Mouse (Mus musculus) liver, embryonic 14 days (tissue): ENCODE measurements around the gene Gtsf2. TPM values are rescaled to one million over a fixed set of nuclear protein-coding genes. Genes with fewer than 3 reads are reported as not detected.

ENCODE experiments used
- polyA plus RNA-seq: library from polyadenylated mRNA; depleted of rRNA; stranded (reverse); fragments of >200 nt; gene quantifications from 2 replicates; pipeline ENCODE4 v1.2.3, GENCODE M21; 2012; rRNA removed

The Gtsf2 gene
- not detected in 2 replicates for polyA plus RNA-seq

GRCm38 (mm10) chr15:103448369-103448768 lies at the start of gene Gtsf2:
TSS of gene Gtsf2 (minus strand) at chr15:103448469.

GRCm38 (mm10) chr15:103453551-103454218 lies 5.4 kb upstream of the Gtsf2 start, which contains the start of gene Nckap1l:
TSS of gene Nckap1l (plus strand) at chr15:103453794.

GRCm38 (mm10) chr15:103430241-103430640 lies 18.0 kb downstream of the Gtsf2 start, which contains the start of gene Gtsf1:
TSS of gene Gtsf1 (minus strand) at chr15:103430470.

Other genes starting within 250 kb of the Gtsf2 start
- 34.7 and 40.8 TPM in 2 replicates for gene Cbx5, start 208.7 kb downstream of the Gtsf2 start, polyA plus RNA-seq
- gene Hnrnpa1, start 208.0 kb downstream of the Gtsf2 start, polyA plus RNA-seq = 633 and 636 TPM in 2 replicates
- gene Nfe2, start 190.1 kb downstream of the Gtsf2 start, polyA plus RNA-seq = 139 and 191 TPM in 2 replicates
- 107 and 128 TPM in 2 replicates for gene Copz1, start 175.8 kb downstream of the Gtsf2 start, polyA plus RNA-seq
- gene Gpr84, start 137.9 kb downstream of the Gtsf2 start, polyA plus RNA-seq = 0.15 and 0.25 TPM in 2 replicates
- gene Zfp385a, start 108.4 kb downstream of the Gtsf2 start, polyA plus RNA-seq = 3.9 and 5.4 TPM in 2 replicates
- gene Itga5, start 81.7 kb downstream of the Gtsf2 start, polyA plus RNA-seq = 7.9 and 8.4 TPM in 2 replicates
- not detected in 2 replicates for gene Gtsf1, start 18.0 kb downstream of the Gtsf2 start, polyA plus RNA-seq
- 5.0 and 6.7 TPM in 2 replicates for gene Nckap1l, start 5.3 kb upstream of the Gtsf2 start, polyA plus RNA-seq
- gene Pde1b, start 54.6 kb upstream of the Gtsf2 start, polyA plus RNA-seq = 0.86 and 0.98 TPM in 2 replicates
- 0.03 and 0.05 TPM in 2 replicates for gene Ppp1r1a, start 89.5 kb upstream of the Gtsf2 start, polyA plus RNA-seq
- gene Glycam1, start 116.6 kb upstream of the Gtsf2 start, polyA plus RNA-seq = not detected in 2 replicates